Mouse (Mus musculus) heart, embryonic 15.5 days (tissue): ENCODE data around the gene Adh6a. TPM values are rescaled to one million over a fixed set of nuclear protein-coding genes. Genes with fewer than 3 reads are reported as not detected.

Experiments
- ATAC-seq: fragments of 200-750 bp; cut with Nextera tagmentation; replicated peaks from 2 replicates; pipeline ENCODE4 v1.8.0; 2017; ENCODE audit warnings: low read depth, moderate TSS enrichment; ENCODE audit not compliant: insufficient number of reproducible peaks, insufficient read depth, low FRiP score
- H3K27ac ChIP-seq: fragments of 300-500 bp; sonication (generic); 2 replicates; pipeline ENCODE4 v1.5.1; 2015; ENCODE audit warnings: mild to moderate bottlenecking, inconsistent platforms
- H3K27me3 ChIP-seq: fragments of 300-500 bp; sonication (generic); 2 replicates; pipeline ENCODE4 v1.6.1; 2015; ENCODE audit warnings: inconsistent platforms
- H3K36me3 ChIP-seq: fragments of 300-500 bp; sonication (generic); 2 replicates; pipeline ENCODE4 v1.6.1; 2015; ENCODE audit warnings: mild to moderate bottlenecking, inconsistent platforms
- H3K4me1 ChIP-seq: fragments of 300-500 bp; sonication (generic); replicated peaks from 2 replicates; pipeline ENCODE4 v1.6.1; 2015; ENCODE audit warnings: inconsistent platforms
- H3K4me2 ChIP-seq: fragments of 300-500 bp; sonication (generic); 2 replicates; pipeline ENCODE4 v1.6.1; 2015; ENCODE audit warnings: inconsistent platforms, mild to moderate bottlenecking, moderate library complexity
- H3K4me3 ChIP-seq: fragments of 300-500 bp; sonication (generic); 2 replicates; pipeline ENCODE4 v1.5.1; 2015; ENCODE audit warnings: mild to moderate bottlenecking, inconsistent platforms
- H3K9ac ChIP-seq: fragments of 300-500 bp; sonication (generic); 2 replicates; pipeline ENCODE4 v1.6.1; 2015; ENCODE audit warnings: mild to moderate bottlenecking, inconsistent platforms
- H3K9me3 ChIP-seq: fragments of 300-500 bp; sonication (generic); replicated peaks from 2 replicates; pipeline ENCODE4 v1.6.1; 2016; ENCODE audit warnings: inconsistent platforms
- WGBS: fragments of 180-500 bp; shearing (Covaris S2); methylation state at CpG from one replicate; pipeline ENCODE4 v1.1.7; 2015; ENCODE audit warnings: mixed read lengths; 5-methylcytosine and 5-hydroxymethylcytosine counted together
- polyA plus RNA-seq: library from polyadenylated mRNA; unstranded; fragments of >200 nt; fragmentation: Nextera tagmentation; extraction: Ambion mirVana; gene quantifications from 2 replicates; pipeline ENCODE4 v1.2.1, GENCODE M21; 2015

The Adh6a gene
- polyA plus RNA-seq, 1 experiment from 2014 or later, result not detected

DNA sequence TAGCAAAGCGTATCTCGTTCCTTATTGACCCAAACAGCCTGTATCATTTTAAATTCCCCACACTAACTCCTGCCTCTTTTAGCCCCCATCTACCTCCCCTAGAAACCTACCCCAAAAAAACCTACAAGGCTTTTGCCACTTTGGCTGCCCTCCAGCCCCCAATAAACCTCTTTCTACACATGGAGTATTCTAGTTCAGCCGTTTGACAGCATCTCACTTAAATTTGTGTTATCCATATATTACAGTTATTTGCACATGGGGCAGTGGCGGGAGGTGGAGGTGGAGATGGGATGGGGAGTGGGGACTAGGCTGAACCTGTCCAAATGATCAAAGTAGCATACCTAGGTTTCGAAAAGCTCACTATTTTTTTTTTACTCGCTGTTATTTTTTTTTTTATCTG, 12.4 kb downstream of the Adh6a start:
- no peaks in the 10 kb centered on the region for H3K36me3 ChIP-seq
- ATAC-seq, result no peak
- no peak overlapping the region for H3K4me2 ChIP-seq
- no peaks in the 10 kb centered on the region for H3K4me1 ChIP-seq
- H3K27me3 ChIP-seq, result no peaks in the 10 kb centered on the region
- 86% methylated on average over 6 of the region's 6 CpGs for WGBS
- H3K9ac ChIP-seq, result no peak overlapping the region
- H3K4me3 ChIP-seq, result no peak overlapping the region
- H3K27ac ChIP-seq, result no peak overlapping the region
- no peaks in the 10 kb centered on the region for H3K9me3 ChIP-seq

GRCm38 (mm10) chr3:138333910-138334309, 20.8 kb downstream of the Adh6a start:
- H3K36me3 ChIP-seq, result no peaks in the 10 kb centered on the region
- H3K27ac ChIP-seq, result no peak overlapping the region
- no peaks in the 10 kb centered on the region for H3K27me3 ChIP-seq
- WGBS, result 79% methylated on average over 8 of the region's 8 CpGs
- no peak overlapping the region for H3K9ac ChIP-seq
- H3K9me3 ChIP-seq, result no peaks in the 10 kb centered on the region
- peaks cover 6% of the 10 kb centered on the region for H3K4me1 ChIP-seq
- no peak overlapping the region for H3K4me3 ChIP-seq
- H3K4me2 ChIP-seq, result no peak overlapping the region
- ATAC-seq, result no peak

GRCm38 (mm10) chr3:138334320-138334719, 21.2 kb downstream of the Adh6a start:
- Histone ChIP-seq H3K4me2 (no peak overlapping the region), H3K9ac (no peak overlapping the region), H3K27me3 (no peaks in the 10 kb centered on the region), H3K27ac (no peak overlapping the region), H3K36me3 (no peaks in the 10 kb centered on the region), H3K4me1 (peaks cover 6% of the 10 kb centered on the region), H3K9me3 (no peaks in the 10 kb centered on the region), H3K4me3 (no peak overlapping the region)
- no peak for ATAC-seq
- WGBS, result 59% methylated on average over 4 of the region's 4 CpGs

DNA sequence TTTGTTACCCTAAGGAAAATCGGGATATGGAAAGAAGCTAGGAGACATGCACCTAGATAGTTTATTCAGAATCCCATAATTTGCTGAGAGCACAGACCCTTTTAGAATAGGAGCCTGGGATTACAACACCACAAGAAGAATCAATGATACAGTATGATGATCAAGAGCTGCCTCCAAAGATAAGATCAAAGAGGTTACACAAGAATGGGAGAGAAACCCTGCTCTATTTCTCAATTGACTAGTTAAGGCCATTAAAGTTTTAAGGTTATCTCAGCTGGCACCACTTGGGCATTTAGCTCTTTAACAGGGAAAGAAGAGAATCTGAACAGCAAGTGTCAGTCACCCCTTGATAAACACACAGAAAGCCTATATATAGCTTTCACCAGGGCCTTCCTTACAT, 22.5 kb downstream of the Adh6a start:
- no peaks in the 10 kb centered on the region for H3K36me3 ChIP-seq
- ATAC-seq, result no peak
- no peaks in the 10 kb centered on the region for H3K27me3 ChIP-seq
- no peak overlapping the region for H3K9ac ChIP-seq
- 85% methylated on average over 1 of the region's 1 CpGs for WGBS
- H3K4me3 ChIP-seq, result no peak overlapping the region
- no peak overlapping the region for H3K4me2 ChIP-seq
- H3K9me3 ChIP-seq, result no peaks in the 10 kb centered on the region
- no peak overlapping the region for H3K27ac ChIP-seq
- H3K4me1 ChIP-seq, result peaks cover 6% of the 10 kb centered on the region

DNA sequence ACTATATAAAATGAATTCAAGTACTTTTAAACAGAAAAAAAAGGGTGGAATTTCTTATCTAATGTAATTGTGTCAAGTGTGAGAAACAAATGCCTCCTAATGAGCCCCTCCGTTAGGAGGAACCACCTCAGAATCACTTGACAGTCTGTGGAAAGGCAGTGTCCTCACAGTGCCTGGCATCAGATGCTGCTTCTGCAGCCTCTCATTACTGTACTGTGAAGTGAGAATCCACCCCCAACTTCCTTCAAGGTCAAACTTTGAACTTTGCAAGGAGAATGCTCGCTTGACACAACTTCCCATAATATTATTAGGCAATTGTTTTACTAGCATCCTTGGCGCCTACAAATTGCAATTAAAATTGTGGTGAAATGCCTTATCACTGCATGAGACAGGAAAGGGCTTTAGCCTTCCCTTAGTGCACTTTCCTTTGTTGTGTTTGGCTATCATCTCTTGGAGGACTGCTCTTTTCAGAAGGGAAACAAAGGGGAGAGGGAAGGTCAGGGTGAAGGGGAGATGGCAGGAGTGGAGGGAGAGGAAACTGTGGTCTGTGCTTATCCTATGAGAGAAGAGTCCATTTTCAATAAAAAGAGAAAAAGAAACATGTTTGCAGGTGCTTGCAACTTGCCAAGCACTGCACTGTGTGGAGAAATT, 23.1 kb downstream of the Adh6a start:
- ATAC-seq, result peak; percentile 70
- Histone ChIP-seq H3K36me3 (no peaks in the 10 kb centered on the region), H3K9me3 (no peaks in the 10 kb centered on the region), H3K4me2 (no peak overlapping the region), H3K27ac (peak overlapping the region; percentile 48), H3K27me3 (no peaks in the 10 kb centered on the region), H3K9ac (no peak overlapping the region), H3K4me1 (peaks cover 6% of the 10 kb centered on the region), H3K4me3 (no peak overlapping the region)
- 34% methylated on average over 3 of the region's 3 CpGs for WGBS

DNA sequence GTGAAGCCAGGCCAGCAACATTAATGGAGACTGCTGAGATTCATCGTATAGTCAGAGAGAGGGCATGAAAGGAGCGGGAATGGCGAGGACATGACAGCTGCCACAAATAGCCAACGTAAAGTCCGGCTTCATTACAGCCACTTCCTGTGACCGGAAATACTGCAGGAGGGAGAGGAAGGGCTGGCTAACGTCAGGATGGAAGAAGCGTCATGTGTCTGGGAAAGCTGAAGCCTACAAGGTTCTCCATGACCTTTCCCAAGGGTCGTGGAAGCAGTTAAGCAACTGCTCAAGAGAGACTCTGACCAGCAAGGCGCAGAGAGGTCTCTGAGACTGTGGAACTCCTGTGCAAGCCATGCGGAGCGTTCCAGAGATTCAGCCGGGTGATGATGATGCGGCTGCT, 28.4 kb downstream of the Adh6a start, which contains the start of gene Adh6b:
Adh6b (plus strand) TSS at position 305 of the 400 bp plus-strand sequence.
- H3K4me3 ChIP-seq, result no peak within 1 kb of the TSS
- no peak within 1 kb of the TSS for H3K9ac ChIP-seq
- H3K9me3 ChIP-seq, result no peaks in the 10 kb centered on the region
- ATAC-seq, result no peak
- H3K4me1 ChIP-seq, result no peaks in the 10 kb centered on the region
- H3K36me3 ChIP-seq, result no peaks in the 10 kb centered on the region
- no peaks in the 10 kb centered on the region for H3K27me3 ChIP-seq
- 69% methylated on average over 14 of the region's 14 CpGs for WGBS
- no peak within 1 kb of the TSS for H3K27ac ChIP-seq
- no peak within 1 kb of the TSS for H3K4me2 ChIP-seq

DNA sequence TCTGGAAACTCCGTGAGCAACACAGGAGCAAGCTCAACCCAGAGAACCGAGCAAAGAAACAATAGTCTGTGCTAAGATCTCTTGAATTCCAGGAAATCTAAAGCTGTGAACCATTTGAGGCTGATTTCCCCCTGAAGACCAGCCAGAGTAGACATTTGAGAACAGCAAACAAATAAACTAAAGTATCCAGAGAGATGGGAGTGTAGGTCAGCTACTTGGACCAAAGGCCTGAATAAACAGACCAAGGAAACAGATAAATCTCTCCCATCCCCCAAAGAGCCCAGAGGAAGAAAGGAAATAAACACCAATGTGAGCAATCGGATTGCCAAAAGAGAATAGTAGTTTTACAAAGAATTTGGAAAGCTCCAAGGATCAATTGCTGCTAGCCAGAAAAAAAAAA, 34.0 kb downstream of the Adh6a start:
- H3K4me3 ChIP-seq, result no peak overlapping the region
- H3K4me2 ChIP-seq, result no peak overlapping the region
- H3K36me3 ChIP-seq, result no peaks in the 10 kb centered on the region
- no peak for ATAC-seq
- no peak overlapping the region for H3K9ac ChIP-seq
- H3K4me1 ChIP-seq, result no peaks in the 10 kb centered on the region; the same call in 1 of the 2 replicates
- H3K27me3 ChIP-seq, result no peaks in the 10 kb centered on the region
- no peaks in the 10 kb centered on the region for H3K9me3 ChIP-seq
- 50% methylated on average over 3 of the region's 3 CpGs for WGBS
- peak overlapping the region; percentile 12; the same call in 1 of the 2 replicates for H3K27ac ChIP-seq

- Histone ChIP-seq H3K27me3 (no peaks in the 10 kb centered on the region), H3K9me3 (no peaks in the 10 kb centered on the region), H3K36me3 (no peaks in the 10 kb centered on the region), H3K27ac (no peak overlapping the region), H3K4me3 (no peak overlapping the region), H3K9ac (no peak overlapping the region), H3K4me1 (no peaks in the 10 kb centered on the region), H3K4me2 (no peak overlapping the region)
- ATAC-seq, result no peak
- WGBS, result 87% methylated on average over 11 of the region's 11 CpGs
These were observed 39.1 kb downstream of the Adh6a start for GRCm38 (mm10) chr3:138352012-138352809.

DNA sequence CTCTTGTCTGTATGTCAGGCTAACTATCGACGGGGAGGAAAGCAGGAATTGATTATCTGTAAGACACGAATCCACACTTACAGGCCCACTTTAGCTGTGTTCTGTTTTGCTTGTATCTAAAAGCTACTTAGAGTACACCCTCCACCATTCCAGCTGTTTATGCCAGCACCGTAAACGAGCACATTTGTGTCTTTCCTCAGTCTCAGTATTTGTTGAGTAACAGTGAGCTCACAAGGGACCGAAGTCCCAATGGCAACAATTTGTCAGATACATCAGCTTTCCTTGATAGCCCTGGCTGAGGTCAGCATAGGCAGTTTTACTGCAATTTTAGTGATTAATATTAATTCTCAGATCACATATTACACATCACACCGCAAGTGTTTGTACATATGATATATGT, 45.8 kb downstream of the Adh6a start:
- Histone ChIP-seq H3K9me3 (no peaks in the 10 kb centered on the region), H3K36me3 (no peaks in the 10 kb centered on the region), H3K4me2 (no peak overlapping the region), H3K27me3 (no peaks in the 10 kb centered on the region), H3K4me1 (no peaks in the 10 kb centered on the region), H3K9ac (no peak overlapping the region), H3K4me3 (no peak overlapping the region), H3K27ac (no peak overlapping the region)
- 73% methylated on average over 7 of the region's 7 CpGs for WGBS
- no peak for ATAC-seq

GRCm38 (mm10) chr3:138360721-138361120, 47.6 kb downstream of the Adh6a start:
- no peaks in the 10 kb centered on the region for H3K27me3 ChIP-seq
- H3K4me1 ChIP-seq, result no peaks in the 10 kb centered on the region
- H3K36me3 ChIP-seq, result no peaks in the 10 kb centered on the region
- H3K4me3 ChIP-seq, result no peak overlapping the region
- no peaks in the 10 kb centered on the region for H3K9me3 ChIP-seq
- 79% methylated on average over 4 of the region's 4 CpGs for WGBS
- no peak overlapping the region for H3K9ac ChIP-seq
- no peak for ATAC-seq
- no peak overlapping the region for H3K4me2 ChIP-seq
- H3K27ac ChIP-seq, result no peak overlapping the region

- ATAC-seq, result no peak
- Histone ChIP-seq H3K27me3 (no peaks in the 10 kb centered on the region), H3K27ac (no peak overlapping the region), H3K36me3 (no peaks in the 10 kb centered on the region), H3K4me2 (no peak overlapping the region), H3K4me3 (no peak overlapping the region), H3K9ac (no peak overlapping the region), H3K9me3 (no peaks in the 10 kb centered on the region), H3K4me1 (0 out of 2 replicates have a peak, but pooled peaks cover 3% of the 10 kb centered on the region)
- 83% methylated on average over 2 of the region's 2 CpGs for WGBS
These were observed 49.8 kb downstream of the Adh6a start for GRCm38 (mm10) chr3:138362920-138363319.
